Mouse (Mus musculus) testis, adult 2 months (tissue): ENCODE data around the gene Slamf7.

ENCODE experiments used
- CTCF ChIP-seq: fragments of 200-500 bp; IDR thresholded peaks from 2 replicates; pipeline ENCODE4 v1.5.1; 2012; ENCODE audit warnings: low read depth, mild to moderate bottlenecking, inconsistent platforms, low read length, moderate library complexity; ENCODE audit not compliant: control insufficient read depth, insufficient read depth, insufficient replicate concordance
- POLR2A ChIP-seq: fragments of 200-500 bp; IDR thresholded peaks from 2 replicates; pipeline ENCODE4 v1.6.1; 2012; ENCODE audit warnings: low read depth, mild to moderate bottlenecking, inconsistent platforms, low read length, moderate library complexity; ENCODE audit not compliant: control insufficient read depth

DNA sequence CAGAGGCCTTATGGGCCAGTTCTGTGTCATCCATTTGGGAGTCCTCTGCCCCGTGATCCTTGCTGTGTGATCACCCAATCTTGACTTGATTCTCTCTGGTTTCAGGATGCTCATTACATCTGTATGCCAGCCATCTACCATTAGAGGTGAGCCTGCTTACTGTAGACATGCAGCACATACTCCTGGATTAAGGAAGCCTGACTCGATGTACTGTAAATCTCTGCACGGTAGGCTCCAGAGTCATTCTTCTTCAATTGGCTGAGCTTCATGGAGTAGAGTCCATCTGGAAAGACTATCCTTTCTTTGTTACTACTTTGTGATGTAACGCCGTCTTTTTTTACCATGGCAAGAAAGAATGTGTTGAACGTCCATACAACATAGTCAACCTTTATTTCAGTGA is 12.0 kb downstream of the Slamf7 start:
- TF ChIP-seq CTCF = no peak
- no peak for TF ChIP-seq POLR2A
